Mouse (Mus musculus): Measurements from ENCODE around the gene Nr4a1.
A peak's percentile ranks its signal among the peaks of the same experiment; 100 is the strongest.

The Nr4a1 gene

DNA sequence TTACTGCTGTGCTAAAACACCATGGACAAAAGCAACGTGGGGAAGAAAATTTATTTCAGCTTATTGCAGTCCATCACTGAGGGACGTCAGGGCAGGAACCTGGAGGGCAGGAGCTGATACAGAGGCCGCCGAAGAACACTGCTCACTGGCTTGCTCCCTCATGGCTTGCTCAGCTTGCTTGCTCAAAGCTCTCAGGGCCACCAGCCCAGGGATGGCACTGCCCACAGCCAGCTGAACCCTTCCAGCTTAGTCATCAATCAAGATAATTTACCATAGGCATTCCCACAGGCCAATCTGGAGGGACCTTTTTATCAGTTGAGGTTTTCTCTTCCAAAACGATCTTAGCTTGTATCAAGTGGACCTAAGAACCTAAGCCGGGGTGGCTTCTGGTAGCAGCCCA, 57.9 kb downstream of the Nr4a1 start:
- DNase-seq (ENCODE audit: low read depth, low spot score): no peak

DNA sequence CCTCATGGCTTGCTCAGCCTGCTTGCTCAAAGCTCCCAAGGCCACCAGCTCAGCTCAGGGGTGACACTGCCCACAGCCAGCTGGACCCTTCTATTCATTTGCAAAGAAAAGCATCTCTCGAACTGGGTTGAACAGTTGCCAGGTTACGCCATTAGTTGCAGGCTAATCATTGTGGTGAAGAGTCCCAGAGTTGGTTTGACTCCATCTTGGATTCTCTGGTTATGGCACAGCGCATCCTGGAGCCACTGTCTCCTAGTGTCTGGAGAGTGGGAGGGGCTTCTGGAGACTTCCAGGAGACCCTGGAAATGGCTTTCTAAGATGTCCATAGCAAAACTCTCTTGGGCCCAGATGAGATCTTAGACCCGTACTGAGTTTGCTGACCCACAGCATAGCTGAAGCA, 61.3 kb downstream of the Nr4a1 start:
- no peak for DNase-seq (ENCODE audit: low read depth, low spot score)

- peak; percentile 84 for DNase-seq (ENCODE audit: low read depth, low spot score)
Observed at GRCm38 (mm10) chr15:101315832-101316231, 61.8 kb downstream of the Nr4a1 start.

- no peak for DNase-seq (ENCODE audit: low read depth, low spot score)
Observed at GRCm38 (mm10) chr15:101316279-101316912, 62.3 kb downstream of the Nr4a1 start.

- no peak for DNase-seq (ENCODE audit: low read depth, low spot score)
Observed at GRCm38 (mm10) chr15:101316913-101317813, 63.1 kb downstream of the Nr4a1 start.

DNA sequence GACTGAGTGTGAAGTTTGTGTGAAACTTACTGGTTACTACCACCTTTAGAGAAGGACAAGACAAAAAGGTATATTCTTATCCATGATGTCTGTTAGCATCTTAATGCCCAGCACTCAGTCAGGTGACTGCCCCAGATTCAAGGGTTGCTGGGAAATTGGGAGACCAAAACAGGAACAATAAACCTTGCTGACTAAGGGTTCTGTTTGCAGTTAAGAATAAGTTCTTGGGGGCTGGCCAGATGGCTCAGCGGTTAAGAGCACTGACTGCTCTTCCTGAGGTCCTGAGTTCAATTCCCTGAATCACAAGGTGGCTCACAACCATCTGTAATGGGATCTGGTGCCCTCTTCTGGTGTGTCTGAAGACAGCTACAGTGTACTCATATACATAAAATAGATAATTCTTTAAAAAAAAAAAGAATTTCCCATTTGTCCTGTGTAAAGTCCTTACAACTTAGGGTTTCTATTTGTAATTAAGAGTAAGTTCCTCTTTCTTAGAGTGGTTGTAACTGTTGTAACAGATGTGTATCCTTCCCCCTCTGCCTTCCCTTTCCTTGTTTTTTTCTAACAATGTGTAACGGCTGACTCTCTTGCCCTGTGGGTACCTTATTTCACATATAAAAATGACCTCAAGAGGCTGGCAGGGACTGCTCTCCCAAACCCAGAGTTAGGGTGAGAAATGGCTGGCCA, 63.9 kb downstream of the Nr4a1 start:
- DNase-seq (ENCODE audit: low read depth, low spot score): no peak

DNA sequence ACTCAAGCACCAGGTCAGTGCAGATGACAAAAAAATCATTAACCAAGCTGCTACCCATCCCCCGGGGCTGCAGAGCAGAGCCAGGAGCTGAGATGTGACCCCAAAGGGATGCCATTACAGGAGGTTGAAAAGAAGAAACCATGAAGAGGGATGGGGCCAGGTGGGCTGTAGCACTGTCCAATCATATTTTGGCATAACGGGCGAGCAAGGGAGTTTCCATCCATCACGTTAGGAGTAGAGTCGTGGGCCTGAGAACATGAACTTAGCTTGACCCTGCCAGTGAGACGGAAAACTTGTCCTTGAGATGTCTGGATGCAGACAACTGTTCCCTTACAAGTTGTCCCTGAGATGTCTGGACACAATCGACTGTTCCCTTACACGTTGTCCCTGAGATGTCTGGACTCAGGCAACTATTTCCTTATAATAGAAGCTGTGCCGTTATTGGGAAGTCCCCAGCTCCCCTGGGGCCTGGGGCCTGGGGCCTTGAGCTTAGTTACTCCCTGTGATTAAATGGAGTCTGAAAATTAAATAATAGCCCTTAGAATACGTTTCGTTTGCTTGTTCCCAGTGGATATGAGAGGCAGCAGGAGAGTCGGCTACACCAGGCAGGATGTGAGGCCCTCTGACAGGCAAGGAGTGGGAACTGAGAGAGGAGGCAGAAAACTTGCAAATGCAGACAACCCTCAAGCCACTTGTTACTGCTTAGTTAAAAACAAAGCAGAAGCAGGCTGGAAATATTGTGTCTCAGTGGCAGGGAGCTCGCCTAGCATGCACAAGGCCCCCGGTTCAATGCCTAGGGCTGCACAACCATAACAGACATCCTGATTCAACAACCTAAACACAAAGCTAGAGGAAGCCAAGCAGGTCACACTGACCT, 65.1 kb downstream of the Nr4a1 start:
- DNase-seq (ENCODE audit: low read depth, low spot score): no peak

DNA sequence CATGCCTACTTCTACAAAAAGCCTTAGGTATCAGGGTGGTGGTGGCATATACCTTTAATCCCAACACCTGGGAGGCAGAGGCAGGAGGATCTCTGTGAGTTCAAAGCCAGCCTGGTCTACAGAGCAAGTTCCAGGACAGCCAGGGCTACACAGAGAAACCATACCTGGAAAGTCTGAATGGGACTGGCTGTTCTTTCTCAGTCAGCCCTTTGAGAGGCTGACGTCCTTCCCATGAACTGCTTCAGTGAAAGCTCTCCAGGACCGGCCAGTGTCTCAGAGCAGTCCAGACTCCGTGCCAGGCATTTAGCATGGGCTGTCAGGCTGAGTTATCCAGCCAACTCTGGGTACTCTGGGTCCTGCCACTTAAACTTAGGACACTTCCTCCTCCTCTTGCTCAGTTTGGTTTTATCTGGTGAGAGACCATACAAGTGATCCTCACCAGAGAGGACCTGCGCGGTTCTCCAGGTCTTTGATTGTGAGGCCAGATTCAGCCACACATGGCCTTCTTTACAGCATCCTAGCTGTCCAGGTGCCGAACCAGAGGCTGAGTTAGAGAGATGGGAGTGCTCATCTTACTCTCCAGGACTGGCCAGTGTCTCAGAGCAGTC, 66.0 kb downstream of the Nr4a1 start:
- no peak for DNase-seq (ENCODE audit: low read depth, low spot score)

GRCm38 (mm10) chr15:101320618-101321041, 66.6 kb downstream of the Nr4a1 start:
- DNase-seq (ENCODE audit: low read depth, low spot score): no peak

GRCm38 (mm10) chr15:101321126-101321525, 67.1 kb downstream of the Nr4a1 start:
- DNase-seq (ENCODE audit: low read depth, low spot score): no peak

GRCm38 (mm10) chr15:101322106-101322505, 68.0 kb downstream of the Nr4a1 start:
- no peak for DNase-seq (ENCODE audit: low read depth, low spot score)

DNA sequence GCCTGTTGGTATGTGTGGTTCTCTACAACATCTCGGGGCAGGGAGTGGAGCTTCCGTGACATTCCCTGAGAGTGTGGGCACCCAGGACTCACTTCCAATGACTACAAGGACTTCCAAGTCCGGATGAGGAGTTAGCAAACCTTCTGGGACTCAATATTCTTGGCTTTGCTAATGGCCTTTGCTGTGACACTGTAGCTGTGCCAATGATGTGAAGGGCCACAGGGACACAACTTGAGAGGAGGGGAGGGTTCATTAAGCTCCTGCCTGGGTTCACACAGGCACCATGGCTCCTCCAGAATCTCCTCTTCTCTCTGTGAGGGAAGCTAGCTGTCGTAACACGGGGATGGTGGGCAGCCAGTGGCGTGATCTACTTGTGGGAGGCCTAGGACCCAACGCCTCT, 68.6 kb downstream of the Nr4a1 start:
- no peak for DNase-seq (ENCODE audit: low read depth, low spot score)

DNA sequence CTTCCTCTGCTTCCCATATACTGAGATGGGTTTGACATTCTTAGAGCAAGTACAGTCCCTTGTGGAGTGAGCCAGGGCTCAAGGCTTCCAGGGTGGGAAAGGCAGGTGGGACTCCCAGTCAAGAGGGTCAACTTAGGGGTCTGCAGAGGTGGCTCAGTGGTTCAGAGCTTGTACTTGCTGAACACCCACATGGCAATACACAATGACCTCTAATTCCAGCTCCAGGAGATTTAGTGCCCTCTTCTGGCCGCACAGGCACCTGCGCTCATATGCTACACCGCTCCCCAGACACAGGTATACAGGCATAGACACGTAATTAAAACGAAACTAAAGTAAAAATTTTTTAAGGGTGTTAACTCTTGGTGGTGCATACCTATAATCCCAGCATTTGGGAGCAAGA, 69.4 kb downstream of the Nr4a1 start:
- DNase-seq (ENCODE audit: low read depth, low spot score): no peak
